Mouse (Mus musculus) T-helper 17 cell (primary cell): Measurements from ENCODE around the gene Kat6b.
"Not testable (repeated sequence)": the region's sequence is repeated elsewhere in the genome, so short reads cannot be mapped to it uniquely, and the experiment has no call there.

ENCODE experiments used
- in situ Hi-C, 2 experiments: fragments of 300-600 bp; cut with MboI, MseI; formaldehyde crosslinking; loops; 1 replicate in 1 of 2; 2 replicates in 1 of 2; pipeline ENCODE4 v1.15.1; 2025; ENCODE audit warnings: high pct_unique_total_duplicates in 2 of 2

The Kat6b gene

GRCm38 (mm10) chr14:21653813-21654212 is 172.6 kb downstream of the Kat6b start:
- in situ Hi-C loops = no loop called here

GRCm38 (mm10) chr14:21659155-21659554 is 177.9 kb downstream of the Kat6b start:
- in situ Hi-C loops = no loop called here

DNA sequence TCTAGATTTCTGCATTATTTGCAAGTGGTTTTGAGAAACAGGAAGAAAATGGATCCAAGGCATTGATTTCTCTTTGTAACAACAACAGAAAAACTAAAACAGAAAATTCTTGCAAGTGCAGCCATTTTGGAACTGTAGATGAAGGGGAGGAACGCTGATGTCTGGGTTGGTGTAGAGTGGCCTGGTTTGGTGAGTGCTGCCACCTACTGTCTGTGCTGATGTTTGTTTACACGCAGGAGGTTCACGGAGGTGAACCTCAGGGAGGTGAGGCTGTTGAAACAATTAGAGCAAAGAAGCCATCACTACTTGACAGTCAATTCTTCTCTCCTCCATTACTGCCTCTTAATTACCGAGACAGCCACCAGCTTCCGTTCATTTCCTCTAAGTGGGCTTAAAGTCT is 178.4 kb downstream of the Kat6b start:
- in situ Hi-C loops = no loop called here

- in situ Hi-C loops = no loop called here
These were observed 181.4 kb downstream of the Kat6b start for GRCm38 (mm10) chr14:21662465-21663142.

DNA sequence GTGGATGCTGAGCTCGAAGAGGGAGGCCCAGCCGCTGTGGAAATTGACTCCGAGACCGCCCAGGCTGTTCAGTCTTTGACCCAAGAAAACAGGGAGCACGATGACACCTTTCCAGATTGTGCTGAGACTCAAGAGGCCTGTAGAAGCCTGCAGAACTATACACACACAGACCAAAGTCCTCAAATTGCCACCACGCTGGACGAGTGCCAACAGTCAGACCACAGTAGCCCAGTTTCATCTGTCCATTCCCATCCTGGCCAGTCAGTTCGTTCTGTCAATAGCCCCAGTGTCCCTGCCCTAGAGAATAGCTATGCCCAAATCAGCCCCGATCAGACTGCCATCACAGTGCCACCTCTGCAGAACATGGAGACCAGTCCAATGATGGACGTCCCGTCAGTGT is 188.0 kb downstream of the Kat6b start:
- in situ Hi-C loops = loop anchor here in 1 of 2 experiments (5.0 kb wide), 1 partner anchor 537 kb away; no protein-coding TSS in a partner anchor

- in situ Hi-C loops = loop anchor here in 1 of 2 experiments (5.0 kb wide), 1 partner anchor 538 kb away; no protein-coding TSS in a partner anchor
These were observed 188.6 kb downstream of the Kat6b start for GRCm38 (mm10) chr14:21669633-21670421.

DNA sequence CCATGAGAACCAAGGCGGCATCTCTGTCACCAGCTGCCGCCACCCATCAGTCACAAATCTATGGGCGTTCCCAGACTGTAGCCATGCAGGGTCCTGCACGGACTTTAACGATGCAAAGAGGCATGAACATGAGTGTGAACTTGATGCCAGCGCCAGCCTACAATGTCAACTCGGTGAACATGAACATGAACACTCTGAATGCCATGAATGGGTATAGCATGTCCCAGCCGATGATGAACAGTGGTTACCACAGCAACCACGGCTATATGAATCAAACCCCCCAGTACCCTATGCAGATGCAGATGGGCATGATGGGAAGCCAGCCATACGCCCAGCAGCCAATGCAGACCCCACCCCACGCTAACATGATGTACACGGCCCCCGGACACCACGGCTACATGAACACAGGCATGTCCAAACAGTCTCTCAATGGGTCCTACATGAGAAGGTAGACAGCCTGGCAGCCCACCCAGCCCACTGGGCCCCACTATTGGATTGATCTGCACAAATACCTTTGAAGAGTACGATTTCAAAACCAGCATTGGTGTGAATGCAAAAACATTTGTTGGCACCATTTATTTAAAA is 189.3 kb downstream of the Kat6b start:
- in situ Hi-C loops = not testable (repeated sequence)

DNA sequence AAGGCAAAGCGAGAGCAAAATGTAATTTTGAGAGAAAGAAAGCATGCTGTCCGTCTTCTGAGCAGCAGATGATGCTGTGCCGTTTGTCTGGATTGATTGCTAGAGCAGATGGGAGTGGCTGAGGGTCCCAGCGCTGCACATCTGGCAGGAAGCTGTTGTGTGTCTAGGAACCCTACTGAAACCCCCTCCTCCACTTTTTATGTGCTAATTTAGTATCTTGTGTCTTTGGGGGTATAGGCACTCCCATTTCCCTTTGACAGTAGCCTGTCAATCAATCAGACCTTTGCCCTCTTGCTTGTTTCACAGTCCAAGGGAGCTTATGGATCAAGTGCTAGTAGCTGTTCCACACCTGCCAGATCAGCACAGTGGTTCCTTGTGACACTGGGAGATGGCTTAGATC is 191.9 kb downstream of the Kat6b start:
- in situ Hi-C loops = no loop called here

GRCm38 (mm10) chr14:21674471-21674870 is 193.2 kb downstream of the Kat6b start:
- in situ Hi-C loops = no loop called here

- in situ Hi-C loops = no loop called here
These were observed 195.0 kb downstream of the Kat6b start for GRCm38 (mm10) chr14:21676223-21676622.

- in situ Hi-C loops = no loop called here
These were observed 197.5 kb downstream of the Kat6b start for GRCm38 (mm10) chr14:21678509-21679285.

- in situ Hi-C loops = no loop called here
These were observed 198.5 kb downstream of the Kat6b start for GRCm38 (mm10) chr14:21679631-21680201.

DNA sequence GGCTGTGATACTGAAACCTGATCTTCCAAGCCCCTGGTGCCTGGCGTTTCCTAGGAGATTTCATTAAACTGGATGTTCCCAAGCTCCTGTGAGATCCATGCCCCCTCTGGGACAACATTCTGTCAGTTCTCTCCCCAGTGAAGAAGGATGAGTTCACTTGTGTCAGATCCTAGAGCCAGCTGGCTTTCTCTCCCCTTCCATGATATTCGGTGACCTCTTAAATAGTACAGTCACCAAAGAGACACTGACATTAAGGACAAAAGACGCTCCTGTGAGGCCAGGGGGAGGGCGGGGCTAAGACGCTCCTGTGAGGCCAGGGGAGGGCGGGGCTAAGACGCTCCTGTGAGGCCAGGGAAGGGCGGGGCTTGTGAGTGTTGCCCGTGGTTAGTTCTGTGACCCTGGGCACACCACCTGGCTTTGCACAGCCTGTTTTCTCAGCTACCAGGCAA is 201.5 kb downstream of the Kat6b start:
- in situ Hi-C loops = no loop called here

- in situ Hi-C loops = no loop called here
These were observed 202.6 kb downstream of the Kat6b start for GRCm38 (mm10) chr14:21683834-21684233.

DNA sequence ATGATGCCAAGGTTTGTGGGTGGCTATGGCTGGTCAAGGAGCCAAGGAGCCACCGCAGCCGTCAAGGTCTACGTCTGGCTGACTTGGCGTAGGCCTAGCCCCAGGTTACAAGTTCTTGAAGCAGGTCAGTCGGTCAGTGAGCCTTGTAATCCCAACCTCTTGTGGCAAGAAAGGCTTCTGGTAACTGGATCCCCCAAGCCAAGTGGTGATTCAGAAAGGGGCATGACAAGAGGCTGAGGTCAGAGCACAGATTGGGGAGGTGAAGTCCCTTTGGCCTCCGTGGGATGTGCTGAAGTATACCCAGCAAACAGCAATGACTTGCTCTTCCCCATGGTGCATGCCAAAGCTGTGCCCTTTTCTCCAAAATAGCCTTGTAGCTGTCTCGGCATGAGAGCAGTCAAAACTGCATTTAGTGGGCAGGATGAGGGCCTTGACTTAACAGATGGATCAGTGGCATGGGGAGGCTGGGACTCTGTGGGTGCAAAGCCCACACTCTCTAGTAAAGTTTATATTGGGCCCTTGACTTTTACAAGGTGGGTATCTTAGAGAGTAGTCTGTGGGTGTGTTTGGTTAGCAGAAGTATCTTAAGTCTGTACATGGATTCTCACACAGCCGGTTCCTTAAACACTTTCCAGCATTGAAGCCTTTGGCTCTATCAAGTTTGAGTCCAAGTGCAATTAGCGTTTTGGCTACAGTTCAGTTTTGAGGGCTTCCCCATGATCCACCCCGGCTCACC is 204.3 kb downstream of the Kat6b start:
- in situ Hi-C loops = loop anchor here in 1 of 2 experiments (5.0 kb wide), 1 partner anchor 62 kb away; no protein-coding TSS in a partner anchor

GRCm38 (mm10) chr14:21686376-21687279 is 205.4 kb downstream of the Kat6b start:
- in situ Hi-C loops = loop anchor here in 1 of 2 experiments (5.0 kb wide), 1 partner anchor 61 kb away; no protein-coding TSS in a partner anchor

- in situ Hi-C loops = no loop called here
These were observed 209.8 kb downstream of the Kat6b start for GRCm38 (mm10) chr14:21691070-21691469.

DNA sequence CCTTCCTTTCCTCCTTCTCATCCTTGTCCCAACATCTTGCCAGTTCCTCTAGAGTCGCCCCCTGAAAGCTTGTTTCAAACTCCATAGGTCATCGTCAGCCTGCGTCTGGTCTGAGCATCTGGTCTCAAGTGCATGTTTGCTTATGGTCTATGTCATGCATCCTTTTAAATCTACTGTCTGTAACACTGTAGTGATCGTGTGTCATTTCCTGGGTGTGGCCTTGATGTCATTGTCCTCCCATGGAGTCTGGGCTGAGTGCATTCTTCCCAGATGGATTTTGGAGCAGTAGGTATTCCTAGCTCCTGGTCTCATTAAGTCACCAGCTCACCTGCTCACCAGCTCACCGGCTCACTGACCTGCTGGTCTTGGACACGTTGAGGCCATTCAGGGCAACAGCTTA is 213.8 kb downstream of the Kat6b start:
- in situ Hi-C loops = no loop called here

DNA sequence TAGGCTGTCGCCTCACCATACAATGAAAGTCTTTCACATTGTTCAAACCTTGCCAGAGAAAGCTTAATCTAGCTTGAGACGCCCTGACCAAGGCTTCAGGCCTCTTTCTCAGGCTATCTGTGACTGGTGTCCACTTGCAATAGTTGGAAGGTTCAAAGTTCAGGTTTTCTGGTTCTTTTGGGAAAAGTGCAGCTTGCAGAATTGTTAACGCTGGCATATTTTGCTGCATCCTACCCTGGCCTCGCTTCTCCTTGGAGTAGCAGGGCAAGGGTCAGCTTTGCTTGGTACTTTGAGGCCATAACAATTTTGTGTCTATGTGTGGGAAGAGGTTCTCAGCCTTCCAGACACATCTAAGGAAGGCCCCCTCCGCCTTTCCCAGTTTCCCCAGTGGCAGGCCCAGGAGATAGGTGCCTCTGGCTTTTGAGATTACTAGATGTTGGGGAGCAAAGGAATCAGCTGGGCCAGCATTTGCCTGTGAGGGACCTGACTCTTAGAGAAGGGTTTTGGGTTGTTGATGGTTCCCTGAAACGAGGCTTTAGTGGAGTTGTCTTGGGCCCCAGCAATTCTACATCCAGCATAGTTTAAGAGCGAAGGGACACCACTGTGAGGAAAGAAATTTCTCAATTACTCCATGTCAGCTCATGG is 215.1 kb downstream of the Kat6b start:
- in situ Hi-C loops = no loop called here
